Mouse (Mus musculus) kidney, embryonic 14.5 days (tissue): ENCODE measurements around the gene Src. TPM values are rescaled to one million over a fixed set of nuclear protein-coding genes. Genes with fewer than 3 reads are reported as not detected.
"Not testable (repeated sequence)": the region's sequence is repeated elsewhere in the genome, so short reads cannot be mapped to it uniquely, and the experiment has no call there.

Experiments
- ATAC-seq: fragments of 200-750 bp; cut with Nextera tagmentation; 2 replicates; pipeline ENCODE4 v1.8.0; 2017; ENCODE audit warnings: moderate number of reproducible peaks, mild to moderate bottlenecking, moderate TSS enrichment, moderate library complexity; ENCODE audit not compliant: low FRiP score, low TSS enrichment
- H3K27ac ChIP-seq: fragments of 300-500 bp; sonication (generic); 2 replicates; pipeline ENCODE4 v1.5.1; 2014; ENCODE audit warnings: low read depth, mild to moderate bottlenecking, low read length, moderate library complexity, mixed read lengths
- H3K27me3 ChIP-seq: fragments of 300-500 bp; sonication (generic); 2 replicates; pipeline ENCODE4 v1.6.1; 2014; ENCODE audit warnings: mild to moderate bottlenecking, low read length; ENCODE audit not compliant: control insufficient read depth, insufficient read depth
- H3K36me3 ChIP-seq: fragments of 300-500 bp; sonication (generic); 2 replicates; pipeline ENCODE4 v1.6.1; 2014; ENCODE audit warnings: low read length, mixed read lengths; ENCODE audit not compliant: control insufficient read depth, insufficient read depth
- H3K4me1 ChIP-seq: fragments of 300-500 bp; sonication (generic); 2 replicates; pipeline ENCODE4 v1.6.1; 2014; ENCODE audit warnings: low read length, mixed read lengths; ENCODE audit not compliant: control insufficient read depth, insufficient read depth
- H3K4me2 ChIP-seq: fragments of 300-500 bp; sonication (generic); replicated peaks from 2 replicates; pipeline ENCODE4 v1.6.1; 2014; ENCODE audit warnings: low read depth, mild to moderate bottlenecking, low read length
- H3K4me3 ChIP-seq: fragments of 300-500 bp; sonication (generic); 2 replicates; pipeline ENCODE4 v1.5.1; 2014; ENCODE audit warnings: mild to moderate bottlenecking, low read length
- H3K9ac ChIP-seq: fragments of 300-500 bp; sonication (generic); 2 replicates; pipeline ENCODE4 v1.6.1; 2014; ENCODE audit warnings: low read depth, mild to moderate bottlenecking, low read length, moderate library complexity
- H3K9me3 ChIP-seq: fragments of 300-500 bp; sonication (generic); 2 replicates; pipeline ENCODE4 v1.6.1; 2016; ENCODE audit warnings: low read length; ENCODE audit not compliant: control insufficient read depth
- WGBS: fragments of 180-500 bp; shearing (Covaris S2); extraction: QIAGEN DNeasy Blood & Tissue Kit; methylation state at CpG from one replicate; pipeline ENCODE4 v1.1.7; 2014; 5-methylcytosine and 5-hydroxymethylcytosine counted together
- polyA plus RNA-seq: library from polyadenylated mRNA; unstranded; fragments of >200 nt; fragmentation: Nextera tagmentation; extraction: Ambion mirVana; gene quantifications from 2 replicates; pipeline ENCODE4 v1.2.1, GENCODE M21; 2014

Src gene
- polyA plus RNA-seq: 13.5 and 17.5 TPM in 2 replicates

DNA sequence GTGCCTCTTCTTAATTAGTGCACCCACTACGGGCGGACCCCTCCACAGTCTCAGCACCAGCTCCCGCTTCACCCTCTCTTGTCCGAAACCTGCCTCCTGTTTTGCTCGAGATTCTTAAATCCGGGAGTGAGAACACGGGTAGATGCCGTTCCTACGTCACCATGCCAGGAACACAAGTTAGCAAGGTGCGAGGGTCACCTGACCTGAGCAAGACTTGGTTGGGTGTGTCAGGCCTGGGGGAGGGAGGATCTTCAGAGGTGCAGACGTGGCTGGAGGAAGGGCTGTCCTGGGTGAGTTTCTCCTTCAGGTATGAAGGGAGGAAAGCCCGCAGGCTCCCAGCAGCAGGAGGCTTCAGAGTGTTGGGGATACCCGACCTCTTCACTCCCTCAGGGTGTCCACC lies at the start of gene Src:
Src (plus strand) TSS at position 239 of the 400 bp plus-strand sequence.
- WGBS: 20% methylated on average over 13 of the region's 13 CpGs
- H3K27me3 ChIP-seq: no peaks in the 10 kb centered on the region
- no peak within 1 kb of the TSS for H3K4me2 ChIP-seq
- no peak for ATAC-seq
- H3K4me3 ChIP-seq: no peak within 1 kb of the TSS
- no peaks in the 10 kb centered on the region for H3K9me3 ChIP-seq
- H3K36me3 ChIP-seq: no peaks in the 10 kb centered on the region
- peaks cover 21% of the 10 kb centered on the region for H3K4me1 ChIP-seq
- no peak within 1 kb of the TSS for H3K27ac ChIP-seq
- H3K9ac ChIP-seq: no peak within 1 kb of the TSS; the same call in 1 of the 2 replicates

DNA sequence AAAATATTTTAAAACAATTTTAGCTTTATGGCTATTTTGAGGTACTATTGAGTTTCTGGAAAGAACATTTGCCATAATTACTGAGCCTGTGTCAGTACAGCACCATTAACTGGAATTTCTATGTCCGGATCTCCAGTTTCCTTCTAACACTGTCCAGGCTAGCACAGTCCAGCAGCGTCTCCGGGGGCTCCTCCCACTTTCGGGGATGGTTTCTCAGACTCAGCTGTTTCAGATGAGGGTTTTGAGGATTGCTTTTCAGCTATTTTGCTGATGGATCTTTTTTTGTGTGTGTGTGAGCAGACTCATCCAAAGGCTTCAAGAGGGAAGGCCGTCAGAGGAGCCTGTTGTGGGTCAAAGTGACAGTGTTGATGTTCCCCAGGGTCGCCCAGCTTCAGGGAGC lies 46.5 kb upstream of the Src start:
- H3K9ac ChIP-seq: no peak overlapping the region
- peaks cover 16% of the 10 kb centered on the region for H3K4me1 ChIP-seq
- H3K4me2 ChIP-seq: no peak overlapping the region
- H3K36me3 ChIP-seq: peaks cover 7% of the 10 kb centered on the region; the same call in 1 of the 2 replicates
- H3K27me3 ChIP-seq: no peaks in the 10 kb centered on the region
- H3K4me3 ChIP-seq: no peak overlapping the region
- 71% methylated on average over 6 of the region's 6 CpGs for WGBS
- no peak overlapping the region for H3K27ac ChIP-seq
- no peaks in the 10 kb centered on the region for H3K9me3 ChIP-seq
- ATAC-seq: no peak

DNA sequence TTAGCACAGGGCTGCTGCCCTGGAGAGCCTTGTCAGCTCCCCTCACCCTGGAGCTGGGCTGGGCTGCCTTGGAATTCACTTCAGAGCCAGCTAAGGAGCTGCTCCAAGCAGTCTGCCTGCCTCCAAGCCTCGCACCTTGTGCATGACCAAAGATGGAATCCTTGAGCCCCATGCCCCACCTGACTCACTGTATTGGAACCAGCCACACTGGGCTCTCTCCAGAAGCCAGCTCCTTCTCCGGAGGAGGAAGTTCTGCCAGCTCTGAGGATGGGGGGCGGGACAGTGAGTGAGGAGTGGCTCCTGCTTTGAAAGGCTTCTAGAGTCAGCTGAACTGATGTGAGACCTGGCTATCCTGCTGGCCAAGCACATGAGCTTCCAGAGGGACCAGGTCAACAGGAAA lies 44.6 kb upstream of the Src start:
- H3K4me3 ChIP-seq: no peak overlapping the region
- H3K4me2 ChIP-seq: no peak overlapping the region
- H3K9ac ChIP-seq: no peak overlapping the region

DNA sequence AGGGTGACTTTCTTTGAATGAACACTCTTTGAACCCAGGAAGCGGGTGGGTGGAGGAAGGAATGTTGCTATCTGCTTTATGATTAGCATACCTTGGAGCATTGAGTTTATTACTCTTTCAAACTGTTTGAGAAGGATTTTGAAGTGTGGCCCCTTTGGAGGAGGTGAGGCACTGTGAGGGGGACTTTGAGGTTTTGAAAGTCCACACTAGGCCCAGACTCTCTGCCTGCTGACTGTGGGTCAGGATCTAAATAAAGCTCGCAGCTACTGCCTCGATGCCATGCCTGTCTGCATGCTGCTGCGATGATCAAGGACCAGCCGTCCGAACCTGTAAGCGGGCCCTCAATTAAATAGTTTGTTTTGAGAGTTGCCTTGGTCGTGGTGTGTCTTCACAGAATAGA lies 43.2 kb upstream of the Src start:
- 48% methylated on average over 8 of the region's 8 CpGs for WGBS
- Histone ChIP-seq H3K27me3 (no peaks in the 10 kb centered on the region), H3K36me3 (peaks cover 16% of the 10 kb centered on the region; the same call in 1 of the 2 replicates), H3K9ac (no peak overlapping the region), H3K27ac (no peak overlapping the region), H3K4me3 (no peak overlapping the region), H3K4me2 (no peak overlapping the region), H3K9me3 (no peaks in the 10 kb centered on the region), H3K4me1 (0 out of 2 replicates have a peak, but pooled peaks cover 4% of the 10 kb centered on the region)
- no peak for ATAC-seq

More for the DNA sequence above, 44.6 kb upstream of the Src start:
- WGBS: 65% methylated on average over 3 of the region's 3 CpGs
- no peaks in the 10 kb centered on the region for H3K9me3 ChIP-seq
- peaks cover 6% of the 10 kb centered on the region for H3K4me1 ChIP-seq
- peaks cover 7% of the 10 kb centered on the region; the same call in 1 of the 2 replicates for H3K36me3 ChIP-seq
- H3K27ac ChIP-seq: no peak overlapping the region
- no peaks in the 10 kb centered on the region for H3K27me3 ChIP-seq
- no peak for ATAC-seq

DNA sequence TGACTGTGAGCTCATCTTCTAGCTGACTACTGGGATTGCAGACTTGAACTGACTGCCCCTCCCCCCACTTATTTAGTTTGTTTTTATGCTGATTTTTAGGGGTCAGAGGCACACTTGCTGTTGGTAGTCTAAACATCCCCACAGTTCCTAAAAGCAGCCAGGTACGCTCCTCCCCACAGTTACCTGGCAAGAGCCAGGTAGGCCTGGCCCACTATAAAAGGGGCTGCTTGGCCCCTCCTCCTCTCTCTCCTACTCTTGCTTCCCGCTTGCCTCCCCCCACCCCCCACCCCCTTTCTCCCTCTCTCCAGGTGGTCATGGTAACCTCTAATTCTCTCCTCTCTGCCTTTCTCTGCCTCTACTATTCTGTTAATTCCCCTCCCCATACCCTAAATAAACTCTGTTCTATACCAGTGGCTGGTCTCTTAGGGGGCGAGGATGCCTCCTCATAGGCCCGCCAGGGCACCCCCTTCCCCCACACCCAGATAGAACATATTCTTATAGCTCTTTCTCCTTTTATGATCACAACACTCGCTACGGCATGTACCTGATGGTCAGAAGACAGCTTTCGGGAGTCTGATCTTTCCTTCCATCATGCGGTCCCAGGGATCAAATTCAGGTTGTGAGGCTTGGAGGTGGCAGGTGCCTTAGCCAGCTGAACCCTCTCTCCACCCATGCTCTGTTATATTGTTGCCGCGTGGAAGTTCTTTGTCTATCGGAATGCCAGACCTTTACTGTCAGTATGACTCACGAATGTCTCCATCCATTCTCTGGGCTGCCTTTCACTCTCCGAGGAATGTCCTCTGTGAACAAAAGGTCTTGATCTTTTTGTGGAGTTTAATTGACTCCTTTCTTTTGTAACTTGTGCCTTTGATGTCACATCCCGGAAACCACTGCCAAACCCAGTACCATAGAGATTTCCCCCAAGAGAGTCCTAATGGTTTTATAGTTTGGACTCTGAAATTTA lies 42.2 kb upstream of the Src start:
- ATAC-seq: no peak; the same call in 1 of the 2 replicates
- Histone ChIP-seq H3K4me2 (no peak overlapping the region), H3K9ac (no peak overlapping the region), H3K4me3 (no peak overlapping the region), H3K4me1 (0 out of 2 replicates have a peak, but pooled peaks cover 4% of the 10 kb centered on the region), H3K36me3 (peaks cover 19% of the 10 kb centered on the region; the same call in 1 of the 2 replicates), H3K9me3 (no peaks in the 10 kb centered on the region), H3K27me3 (no peaks in the 10 kb centered on the region), H3K27ac (no peak overlapping the region)
- 26% methylated on average over 14 of the region's 14 CpGs for WGBS

DNA sequence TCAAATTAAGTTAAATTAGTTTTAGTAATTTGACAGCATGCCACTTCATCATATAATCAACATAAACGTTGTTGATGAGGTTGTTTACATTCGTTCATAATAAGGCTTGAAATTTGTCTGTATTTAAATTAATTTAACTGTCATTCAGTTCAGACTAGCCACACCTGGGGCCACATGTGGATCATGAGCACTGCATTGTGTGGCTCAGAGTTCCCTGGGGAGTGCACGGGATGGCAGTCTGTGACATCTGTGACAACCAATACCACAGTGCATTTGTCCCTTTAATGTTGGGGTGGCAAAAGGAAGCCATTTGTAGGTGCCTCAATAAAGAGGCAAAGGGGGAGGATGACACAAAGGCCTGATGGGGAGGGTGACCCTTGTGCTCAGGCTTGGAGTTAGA lies 41.2 kb upstream of the Src start:
- H3K9ac ChIP-seq: no peak overlapping the region
- 45% methylated on average over 3 of the region's 3 CpGs for WGBS
- peaks cover 18% of the 10 kb centered on the region; the same call in 1 of the 2 replicates for H3K36me3 ChIP-seq
- 0 out of 2 replicates have a peak, but pooled peaks cover 4% of the 10 kb centered on the region for H3K4me1 ChIP-seq
- no peak overlapping the region for H3K4me2 ChIP-seq
- no peak overlapping the region for H3K4me3 ChIP-seq
- H3K9me3 ChIP-seq: no peaks in the 10 kb centered on the region
- H3K27me3 ChIP-seq: no peaks in the 10 kb centered on the region
- no peak for ATAC-seq
- no peak overlapping the region for H3K27ac ChIP-seq

DNA sequence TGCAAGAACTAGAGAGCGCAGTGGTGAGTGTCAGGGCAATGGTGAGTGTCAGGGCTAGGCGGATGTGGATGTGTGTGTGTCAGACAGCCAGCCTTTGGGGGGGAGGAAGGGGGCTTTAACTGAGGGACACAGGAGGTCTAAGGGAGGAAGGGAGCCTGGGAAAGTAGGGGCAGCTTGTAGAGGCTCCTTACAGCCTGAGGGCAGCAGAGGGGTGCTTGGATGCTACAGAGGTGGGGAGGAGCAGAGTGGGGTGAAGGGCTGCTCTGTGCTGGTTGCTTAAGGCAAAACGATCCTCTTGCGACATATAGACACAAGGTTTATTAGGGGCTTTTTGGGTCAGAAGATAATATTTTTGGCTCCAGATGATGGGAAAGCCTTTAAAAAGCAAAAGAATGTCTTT lies 33.4 kb upstream of the Src start:
- Histone ChIP-seq H3K27me3 (no peaks in the 10 kb centered on the region), H3K9me3 (no peaks in the 10 kb centered on the region), H3K4me3 (no peak overlapping the region), H3K36me3 (peaks cover 22% of the 10 kb centered on the region), H3K4me1 (peaks cover 8% of the 10 kb centered on the region; the same call in 1 of the 2 replicates), H3K4me2 (no peak overlapping the region), H3K9ac (no peak overlapping the region), H3K27ac (no peak overlapping the region)
- 78% methylated on average over 4 of the region's 4 CpGs for WGBS
- no peak for ATAC-seq

DNA sequence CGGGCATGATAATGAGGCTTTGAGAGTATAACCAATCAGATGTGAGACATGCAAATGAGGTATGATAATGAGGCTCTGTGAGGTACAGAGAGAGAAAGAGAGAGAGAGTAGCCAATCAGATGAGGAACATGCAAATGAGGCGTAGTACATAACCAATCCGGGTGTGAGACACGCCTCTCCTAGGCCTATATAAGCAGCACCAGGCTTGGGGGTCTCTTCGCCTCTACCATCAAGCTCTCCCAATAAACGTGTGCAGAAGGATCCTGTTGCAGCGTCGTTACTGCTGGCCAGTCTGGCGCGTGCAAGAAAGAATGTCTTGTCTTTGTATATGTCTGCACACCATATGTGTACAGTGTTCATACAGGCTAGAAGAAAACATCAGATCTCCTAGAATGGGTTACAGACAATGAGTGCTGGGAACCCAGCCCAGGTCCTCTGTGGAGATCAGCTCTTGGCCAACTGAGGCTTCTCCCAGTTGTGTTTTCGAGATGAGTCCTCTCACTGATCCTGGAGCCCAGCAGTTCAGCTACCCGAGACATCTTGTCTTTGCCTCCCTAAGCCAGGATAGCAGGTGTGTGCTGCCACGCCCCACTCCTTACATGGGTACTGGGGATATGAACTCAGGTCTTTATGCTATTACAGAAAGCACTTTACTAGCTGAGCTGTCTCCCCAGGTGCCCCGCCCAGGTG lies 29.2 kb upstream of the Src start:
- H3K4me1 ChIP-seq, H3K27me3 ChIP-seq, H3K4me2 ChIP-seq, ATAC-seq, H3K9ac ChIP-seq, H3K27ac ChIP-seq, H3K9me3 ChIP-seq, H3K4me3 ChIP-seq: not testable (repeated sequence)
- H3K36me3 ChIP-seq: peaks cover 21% of the 10 kb centered on the region
- 92% methylated on average over 14 of the region's 14 CpGs for WGBS

DNA sequence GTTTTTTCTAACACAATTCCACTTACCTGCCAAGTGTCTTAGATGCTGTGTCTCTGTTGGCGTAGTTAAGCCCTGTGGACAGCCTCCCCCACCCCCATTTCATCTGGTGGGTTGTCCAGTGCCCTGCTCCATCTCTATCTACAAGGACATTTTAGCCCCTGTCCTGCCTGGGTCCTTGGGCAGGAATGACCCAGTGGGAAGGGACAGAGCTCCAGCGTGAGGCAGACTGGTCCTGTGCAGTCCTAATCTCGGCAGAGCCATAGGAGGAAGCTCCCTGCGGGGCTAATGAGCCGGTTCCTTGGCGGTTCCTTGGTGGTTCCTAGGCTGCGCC lies 28.7 kb upstream of the Src start:
- no peak overlapping the region for H3K4me3 ChIP-seq
- H3K27me3 ChIP-seq: no peaks in the 10 kb centered on the region
- H3K9ac ChIP-seq: no peak overlapping the region
- no peaks in the 10 kb centered on the region for H3K9me3 ChIP-seq
- no peak for ATAC-seq
- H3K4me1 ChIP-seq: no peaks in the 10 kb centered on the region
- no peak overlapping the region for H3K27ac ChIP-seq
- 85% methylated on average over 7 of the region's 7 CpGs for WGBS
- no peak overlapping the region for H3K4me2 ChIP-seq
- H3K36me3 ChIP-seq: peaks cover 21% of the 10 kb centered on the region
